Mouse (Mus musculus) kidney, embryonic 15.5 days (tissue): ENCODE results near the gene Nxph3. TPM values are rescaled to one million over a fixed set of nuclear protein-coding genes. Genes with fewer than 3 reads are reported as not detected.

Experiments used
- ATAC-seq: fragments of 200-750 bp; cut with Nextera tagmentation; replicated peaks from 2 replicates; pipeline ENCODE4 v1.8.0; 2017; ENCODE audit warnings: moderate TSS enrichment; ENCODE audit not compliant: low FRiP score
- H3K27ac ChIP-seq: fragments of 300-500 bp; sonication (generic); 2 replicates; pipeline ENCODE4 v1.5.1; 2015; ENCODE audit warnings: mild to moderate bottlenecking, inconsistent platforms
- H3K27me3 ChIP-seq: fragments of 300-500 bp; sonication (generic); 2 replicates; pipeline ENCODE4 v1.6.1; 2015; ENCODE audit warnings: inconsistent platforms
- H3K36me3 ChIP-seq: fragments of 300-500 bp; sonication (generic); 2 replicates; pipeline ENCODE4 v1.6.1; 2015; ENCODE audit warnings: inconsistent platforms
- H3K4me1 ChIP-seq: fragments of 300-500 bp; sonication (generic); 2 replicates; pipeline ENCODE4 v1.6.1; 2015; ENCODE audit warnings: inconsistent platforms
- H3K4me2 ChIP-seq: fragments of 300-500 bp; sonication (generic); 2 replicates; pipeline ENCODE4 v1.6.1; 2015; ENCODE audit warnings: moderate library complexity, mild to moderate bottlenecking, inconsistent platforms
- H3K4me3 ChIP-seq: fragments of 300-500 bp; sonication (generic); replicated peaks from 2 replicates; pipeline ENCODE4 v1.5.1; 2015; ENCODE audit warnings: mild to moderate bottlenecking, inconsistent platforms
- H3K9ac ChIP-seq: fragments of 300-500 bp; sonication (generic); 2 replicates; pipeline ENCODE4 v1.6.1; 2015; ENCODE audit warnings: mild to moderate bottlenecking, inconsistent platforms
- H3K9me3 ChIP-seq: fragments of 300-500 bp; sonication (generic); replicated peaks from 2 replicates; pipeline ENCODE4 v1.6.1; 2016; ENCODE audit warnings: inconsistent platforms
- WGBS: fragments of 180-500 bp; shearing (Covaris S2); methylation state at CpG from one replicate; pipeline ENCODE4 v1.1.7; 2015; ENCODE audit warnings: mixed read lengths; 5-methylcytosine and 5-hydroxymethylcytosine counted together
- polyA plus RNA-seq: library from polyadenylated mRNA; unstranded; fragments of >200 nt; fragmentation: Nextera tagmentation; extraction: Ambion mirVana; gene quantifications from 2 replicates; pipeline ENCODE4 v1.2.1, GENCODE M21; 2015

Gene Nxph3
- 0.32 and 0.40 TPM in 2 replicates for polyA plus RNA-seq

DNA sequence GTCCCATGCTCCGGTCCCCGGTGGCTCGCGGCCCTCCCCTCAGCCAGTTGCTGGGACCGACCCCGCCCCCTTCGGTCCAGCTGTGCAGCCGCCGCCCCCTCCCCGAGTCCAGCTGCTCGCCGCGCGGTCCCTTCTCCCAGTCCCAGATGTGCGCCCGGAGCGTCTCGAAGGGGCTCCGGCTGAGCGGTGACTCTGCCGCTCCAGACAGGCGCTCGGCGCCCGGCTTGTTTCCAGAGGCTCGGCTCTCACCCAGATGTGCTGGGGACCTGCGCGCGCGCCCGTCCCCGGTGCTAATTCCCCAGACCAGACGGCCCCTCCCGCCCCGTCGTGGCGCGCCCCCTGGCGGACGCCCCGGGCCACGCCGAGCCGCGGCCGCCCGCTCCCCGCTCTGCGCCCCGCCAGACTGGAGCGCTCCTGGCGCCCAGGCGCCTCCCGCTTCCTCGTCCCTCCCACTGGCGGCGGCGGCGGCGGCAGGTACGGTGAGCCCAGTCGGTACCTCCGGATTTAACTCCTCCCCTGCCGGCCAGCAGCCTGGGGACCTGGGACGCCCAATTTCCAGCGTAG lies at the start of gene Nxph3:
Gene Nxph3, minus strand, starts transcription at position 273 of the 564 bp plus-strand sequence.
- H3K36me3 ChIP-seq, result no peaks in the 10 kb centered on the region
- peak within 1 kb of the TSS; percentile 99 for H3K4me2 ChIP-seq
- H3K4me1 ChIP-seq, result peaks cover 53% of the 10 kb centered on the region
- H3K27me3 ChIP-seq, result peaks cover 74% of the 10 kb centered on the region
- peak within 1 kb of the TSS; percentile 59 for H3K4me3 ChIP-seq
- ATAC-seq, result peak; percentile 31
- H3K9ac ChIP-seq, result peak within 1 kb of the TSS; percentile 47
- under 1% methylated on average over 51 of the region's 66 CpGs for WGBS
- H3K9me3 ChIP-seq, result no peaks in the 10 kb centered on the region
- no peak within 1 kb of the TSS for H3K27ac ChIP-seq

DNA sequence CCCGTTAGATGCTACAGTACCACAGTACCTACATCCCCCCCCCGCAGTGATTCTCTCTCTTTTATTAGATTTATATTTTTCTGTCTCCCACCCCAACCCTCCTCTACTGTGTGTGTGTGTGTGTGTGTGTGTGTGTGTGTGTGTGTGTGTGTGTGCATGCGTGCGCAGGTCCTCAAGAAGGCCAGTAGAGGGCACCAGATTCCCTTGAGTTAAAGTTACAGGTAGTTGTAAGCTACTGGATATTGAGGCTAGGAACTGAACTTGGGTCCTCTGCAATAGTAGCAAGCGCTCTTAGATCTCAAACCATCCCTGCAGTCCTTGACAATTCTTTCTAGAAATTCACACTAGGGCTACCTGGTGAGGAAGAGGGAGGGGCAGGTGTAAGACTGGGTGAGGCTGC lies 49.5 kb upstream of the Nxph3 start:
- 0 out of 2 replicates have a peak, but pooled peaks cover 3% of the 10 kb centered on the region for H3K9me3 ChIP-seq
- no peak overlapping the region for H3K9ac ChIP-seq
- 96% methylated on average over 5 of the region's 5 CpGs for whole genome bisulfite sequencing
- no peak for ATAC-seq
- H3K4me3 ChIP-seq, result no peak overlapping the region
- H3K27me3 ChIP-seq, result no peaks in the 10 kb centered on the region
- H3K4me1 ChIP-seq, result peaks cover 43% of the 10 kb centered on the region
- no peak overlapping the region for H3K27ac ChIP-seq
- no peaks in the 10 kb centered on the region for H3K36me3 ChIP-seq
- H3K4me2 ChIP-seq, result no peak overlapping the region

DNA sequence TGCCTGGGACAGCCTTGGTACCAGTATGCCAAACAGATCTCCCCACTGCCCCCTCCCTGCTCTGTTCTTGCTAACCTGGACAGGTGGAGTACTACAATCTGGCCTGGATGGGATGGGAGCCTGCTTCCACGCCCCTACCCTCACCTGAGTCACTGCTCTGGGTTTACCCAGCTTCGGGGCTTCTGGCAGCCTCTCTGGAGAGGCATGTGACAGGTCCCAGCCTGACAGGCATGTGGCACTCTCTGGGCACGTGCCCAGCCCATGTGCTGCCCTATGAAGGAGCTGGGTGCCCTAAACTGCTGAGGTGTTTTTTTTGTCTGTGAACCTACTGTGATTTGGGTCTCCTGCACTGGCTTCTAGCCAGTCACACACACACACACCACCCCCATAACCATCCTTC lies 46.4 kb upstream of the Nxph3 start:
- Histone ChIP-seq H3K27ac (no peak overlapping the region), H3K4me2 (no peak overlapping the region), H3K4me3 (no peak overlapping the region), H3K36me3 (no peaks in the 10 kb centered on the region), H3K9me3 (0 out of 2 replicates have a peak, but pooled peaks cover 3% of the 10 kb centered on the region), H3K27me3 (peaks cover 4% of the 10 kb centered on the region; the same call in 1 of the 2 replicates), H3K4me1 (peaks cover 22% of the 10 kb centered on the region), H3K9ac (no peak overlapping the region)
- 74% methylated on average over 3 of the region's 3 CpGs for WGBS
- no peak for ATAC-seq

- H3K9me3 ChIP-seq, result 0 out of 2 replicates have a peak, but pooled peaks cover 3% of the 10 kb centered on the region
- peaks cover 4% of the 10 kb centered on the region; the same call in 1 of the 2 replicates for H3K27me3 ChIP-seq
- no peak overlapping the region for H3K27ac ChIP-seq
- H3K36me3 ChIP-seq, result no peaks in the 10 kb centered on the region
- no peak overlapping the region for H3K4me2 ChIP-seq
- H3K9ac ChIP-seq, result no peak overlapping the region
- ATAC-seq, result no peak
- WGBS, result 59% methylated on average over 2 of the region's 2 CpGs
- no peak overlapping the region for H3K4me3 ChIP-seq
- peaks cover 30% of the 10 kb centered on the region for H3K4me1 ChIP-seq
These were observed 45.4 kb upstream of the Nxph3 start for GRCm38 (mm10) chr11:95559761-95560160.

DNA sequence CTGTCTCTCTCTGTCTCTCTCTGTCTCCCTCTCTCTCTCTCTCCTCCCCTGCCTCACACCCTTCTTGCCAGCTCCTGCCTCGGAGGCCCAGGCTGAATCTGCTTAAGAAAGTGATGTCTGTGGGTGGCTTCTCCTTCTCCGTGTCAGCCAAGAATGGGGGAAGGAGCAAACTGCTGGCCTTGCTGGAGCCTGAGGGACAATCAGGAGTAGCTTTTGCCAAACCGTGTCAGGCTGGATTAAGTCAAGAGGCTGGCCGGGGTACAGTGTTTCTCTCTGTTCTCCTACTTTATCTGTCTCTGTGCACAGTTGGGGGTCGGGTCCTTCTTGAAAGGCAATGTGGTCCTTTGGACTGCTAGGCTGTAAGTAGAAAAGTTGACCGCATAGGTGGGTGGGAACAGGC lies 43.3 kb upstream of the Nxph3 start:
- Histone ChIP-seq H3K9ac (no peak overlapping the region), H3K27ac (no peak overlapping the region), H3K9me3 (no peaks in the 10 kb centered on the region), H3K27me3 (peaks cover 4% of the 10 kb centered on the region; the same call in 1 of the 2 replicates), H3K4me2 (no peak overlapping the region), H3K36me3 (no peaks in the 10 kb centered on the region), H3K4me1 (peaks cover 28% of the 10 kb centered on the region), H3K4me3 (no peak overlapping the region)
- no peak for ATAC-seq
- 54% methylated on average over 6 of the region's 6 CpGs for WGBS

- no peak for ATAC-seq
- 87% methylated on average over 6 of the region's 6 CpGs for WGBS
These were observed 42.7 kb upstream of the Nxph3 start for GRCm38 (mm10) chr11:95557032-95557431.

DNA sequence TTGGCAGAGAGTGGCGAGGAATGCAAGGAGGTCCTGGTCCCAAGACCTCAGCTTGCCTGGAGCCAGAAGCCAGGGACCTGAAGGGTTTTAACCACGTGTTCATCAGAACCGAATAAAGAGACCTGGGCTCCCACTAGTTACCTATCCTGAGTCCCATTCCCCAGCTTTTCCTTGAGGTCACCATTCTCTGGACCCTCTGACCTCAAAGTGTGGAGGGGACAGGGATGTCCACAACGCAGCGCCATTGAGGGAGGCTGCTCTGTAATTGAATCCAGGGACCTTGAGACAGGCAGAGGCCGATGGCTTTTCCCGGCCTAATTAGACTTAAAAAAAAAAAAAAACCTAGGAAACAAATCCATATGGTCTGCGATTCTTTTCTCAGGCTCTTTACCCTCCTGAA lies 40.9 kb upstream of the Nxph3 start:
- Histone ChIP-seq H3K4me2 (no peak overlapping the region), H3K4me1 (peaks cover 19% of the 10 kb centered on the region)
- WGBS, result 13% methylated on average over 8 of the region's 8 CpGs

More at GRCm38 (mm10) chr11:95557032-95557431, 42.7 kb upstream of the Nxph3 start:
- no peak overlapping the region for H3K4me3 ChIP-seq
- peaks cover 24% of the 10 kb centered on the region for H3K4me1 ChIP-seq
- H3K36me3 ChIP-seq, result no peaks in the 10 kb centered on the region
- H3K27me3 ChIP-seq, result peaks cover 4% of the 10 kb centered on the region; the same call in 1 of the 2 replicates
- H3K27ac ChIP-seq, result no peak overlapping the region
- no peak overlapping the region for H3K9ac ChIP-seq
- no peak overlapping the region for H3K4me2 ChIP-seq
- H3K9me3 ChIP-seq, result no peaks in the 10 kb centered on the region

GRCm38 (mm10) chr11:95550301-95551021 lies 36.1 kb upstream of the Nxph3 start:
- Histone ChIP-seq H3K9ac (no peak overlapping the region), H3K9me3 (no peaks in the 10 kb centered on the region), H3K4me2 (no peak overlapping the region), H3K4me3 (no peak overlapping the region), H3K27ac (no peak overlapping the region), H3K36me3 (no peaks in the 10 kb centered on the region), H3K27me3 (no peaks in the 10 kb centered on the region), H3K4me1 (peaks cover 9% of the 10 kb centered on the region)
- WGBS, result 82% methylated on average over 12 of the region's 12 CpGs
- no peak for ATAC-seq

More for the DNA sequence above, 40.9 kb upstream of the Nxph3 start:
- H3K27me3 ChIP-seq, result peaks cover 4% of the 10 kb centered on the region; the same call in 1 of the 2 replicates
- no peaks in the 10 kb centered on the region for H3K9me3 ChIP-seq
- no peak overlapping the region for H3K9ac ChIP-seq
- no peaks in the 10 kb centered on the region for H3K36me3 ChIP-seq
- H3K4me3 ChIP-seq, result no peak overlapping the region
- H3K27ac ChIP-seq, result 0 out of 2 replicates have a peak overlapping the region, but pooled peaks have one; percentile 11
- ATAC-seq, result no peak

GRCm38 (mm10) chr11:95546021-95546782 lies 31.8 kb upstream of the Nxph3 start:
- H3K4me2 ChIP-seq, result no peak overlapping the region
- no peak overlapping the region for H3K9ac ChIP-seq
- no peaks in the 10 kb centered on the region for H3K9me3 ChIP-seq
- no peak for ATAC-seq
- no peak overlapping the region for H3K27ac ChIP-seq
- H3K4me1 ChIP-seq, result peaks cover 23% of the 10 kb centered on the region
- H3K36me3 ChIP-seq, result no peaks in the 10 kb centered on the region
- no peaks in the 10 kb centered on the region for H3K27me3 ChIP-seq
- H3K4me3 ChIP-seq, result no peak overlapping the region
- WGBS, result 61% methylated on average over 10 of the region's 10 CpGs

- 87% methylated on average over 8 of the region's 8 CpGs for WGBS
- no peak overlapping the region for H3K9ac ChIP-seq
These were observed 30.4 kb upstream of the Nxph3 start for GRCm38 (mm10) chr11:95544546-95545327.

More at GRCm38 (mm10) chr11:95544546-95545327, 30.4 kb upstream of the Nxph3 start:
- Histone ChIP-seq H3K27ac (0 out of 2 replicates have a peak overlapping the region, but pooled peaks have one; percentile 39), H3K9me3 (no peaks in the 10 kb centered on the region), H3K4me2 (no peak overlapping the region), H3K36me3 (no peaks in the 10 kb centered on the region), H3K4me1 (peaks cover 33% of the 10 kb centered on the region), H3K27me3 (0 out of 2 replicates have a peak, but pooled peaks cover 2% of the 10 kb centered on the region), H3K4me3 (no peak overlapping the region)
- ATAC-seq, result no peak
